Mouse (Mus musculus) frontal cortex, postnatal 14 days (tissue): ENCODE results near the gene Tnfrsf12a.

Experiments
- DNase-seq, 2 experiments: peaks; one replicate each; pipeline ENCODE4 v3.0.0; 2022; ENCODE audit warnings: low spot score in 2 of 2

The Tnfrsf12a gene

GRCm38 (mm10) chr17:23645894-23646293, 31.4 kb downstream of the Tnfrsf12a start:
- DNase-seq = no peak

GRCm38 (mm10) chr17:23644613-23645495, 32.4 kb downstream of the Tnfrsf12a start, which contains the start of gene Mmp25:
Gene Mmp25 (minus strand): TSS chr17:23645277.
- DNase-seq = no peak

GRCm38 (mm10) chr17:23631241-23631640, 46.0 kb downstream of the Tnfrsf12a start:
- DNase-seq = no peak

GRCm38 (mm10) chr17:23630195-23631020, 46.9 kb downstream of the Tnfrsf12a start:
- peak; percentile 66 to 81 for DNase-seq

- no peak for DNase-seq
Observed at GRCm38 (mm10) chr17:23627813-23628212, 49.5 kb downstream of the Tnfrsf12a start.
